Mouse (Mus musculus) limb, embryonic 12.5 days (tissue): ENCODE data around the gene Procr. TPM values are rescaled to one million over a fixed set of nuclear protein-coding genes. Genes with fewer than 3 reads are reported as not detected.

ENCODE experiments used
- polyA plus RNA-seq: library from polyadenylated mRNA; unstranded; fragments of >200 nt; fragmentation: Nextera tagmentation; extraction: Ambion mirVana; gene quantifications from 2 replicates; pipeline ENCODE4 v1.2.1, GENCODE M21; 2016

Gene Procr
- polyA plus RNA-seq, 1 experiment from 2014 or later: 3.5 TPM

Other genes starting within 250 kb of the Procr start
- 12.1 and 14.8 TPM in 2 replicates for gene Acss2, start 233.2 kb upstream of the Procr start, polyA plus RNA-seq
- 5.5 and 7.8 TPM in 2 replicates for gene Ggt7, start 232.9 kb upstream of the Procr start, polyA plus RNA-seq
- 23.8 and 23.9 TPM in 2 replicates for gene Gss, start 158.3 kb upstream of the Procr start, polyA plus RNA-seq
- gene Myh7b, start 139.9 kb upstream of the Procr start, polyA plus RNA-seq: 1.9 and 2.1 TPM in 2 replicates
- gene Trpc4ap, start 58.7 kb upstream of the Procr start, polyA plus RNA-seq: 165 and 167 TPM in 2 replicates
- 24.2 and 26.3 TPM in 2 replicates for gene Edem2, start 21.6 kb upstream of the Procr start, polyA plus RNA-seq
- not detected in 2 replicates for gene Gm17581, start 15.3 kb upstream of the Procr start, polyA plus RNA-seq
- 0.09 and 0.10 TPM in 2 replicates for gene Mmp24, start 24.2 kb downstream of the Procr start, polyA plus RNA-seq
- 13.0 and 13.5 TPM in 2 replicates for gene BC029722, start 68.3 kb downstream of the Procr start, polyA plus RNA-seq
- gene Eif6, start 75.8 kb downstream of the Procr start, polyA plus RNA-seq: 180 and 186 TPM in 2 replicates
- gene Fam83c, start 83.7 kb downstream of the Procr start, polyA plus RNA-seq: 0.28 and 0.31 TPM in 2 replicates
- 64.8 and 66.9 TPM in 2 replicates for gene Uqcc1, start 179.2 kb downstream of the Procr start, polyA plus RNA-seq
- gene Gm15557, start 189.6 kb downstream of the Procr start, polyA plus RNA-seq: 0.40 and 0.72 TPM in 2 replicates
- 59.4 and 66.1 TPM in 2 replicates for gene Gdf5, start 194.2 kb downstream of the Procr start, polyA plus RNA-seq
- gene Cep250, start 205.3 kb downstream of the Procr start, polyA plus RNA-seq: 35.1 and 40.6 TPM in 2 replicates